Mouse (Mus musculus) A20 (cell line): ENCODE data around the gene Hist1h4j.

Source experiments
- DNase-seq: peaks from one replicate; pipeline ENCODE4 v3.0.0-alpha.2; 2011; ENCODE audit warnings: low read depth, low spot score

The Hist1h4j gene

DNA sequence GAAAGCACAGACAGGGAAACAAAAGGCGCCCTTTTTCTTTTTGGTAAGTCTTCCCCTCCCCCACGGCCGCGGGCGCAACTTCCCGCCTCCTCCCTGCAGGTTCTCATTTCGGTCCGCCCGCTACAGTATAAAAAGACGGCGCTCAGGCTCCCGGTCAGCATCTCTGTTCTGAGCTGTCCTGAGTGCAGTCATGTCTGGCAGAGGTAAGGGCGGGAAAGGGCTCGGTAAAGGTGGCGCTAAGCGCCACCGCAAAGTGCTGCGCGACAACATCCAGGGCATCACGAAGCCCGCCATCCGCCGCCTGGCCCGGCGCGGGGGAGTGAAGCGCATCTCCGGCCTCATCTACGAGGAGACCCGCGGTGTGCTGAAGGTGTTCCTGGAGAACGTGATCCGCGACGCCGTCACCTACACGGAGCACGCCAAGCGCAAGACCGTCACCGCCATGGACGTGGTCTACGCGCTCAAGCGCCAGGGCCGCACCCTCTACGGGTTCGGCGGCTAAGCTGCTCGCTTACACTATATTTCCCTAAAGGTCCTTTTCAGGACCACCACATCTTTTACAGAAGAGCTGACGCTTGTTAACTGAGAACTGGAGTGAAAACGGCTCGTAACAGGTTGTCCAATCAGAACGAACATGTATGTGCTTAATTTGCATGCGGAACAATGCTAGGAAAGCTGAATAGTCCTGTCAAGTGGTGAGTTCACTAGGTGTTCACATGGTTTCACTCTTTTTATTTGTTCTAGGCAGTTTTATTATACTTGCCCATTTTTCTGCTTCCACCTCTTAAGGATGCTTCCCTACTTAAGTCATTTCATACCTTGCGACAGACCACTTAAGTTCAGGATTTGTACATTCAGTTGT lies at the start of gene Hist1h4j:
Hist1h4j (plus strand) TSS at position 159 of the 862 bp plus-strand sequence.
- DNase-seq = peak; percentile 94

DNA sequence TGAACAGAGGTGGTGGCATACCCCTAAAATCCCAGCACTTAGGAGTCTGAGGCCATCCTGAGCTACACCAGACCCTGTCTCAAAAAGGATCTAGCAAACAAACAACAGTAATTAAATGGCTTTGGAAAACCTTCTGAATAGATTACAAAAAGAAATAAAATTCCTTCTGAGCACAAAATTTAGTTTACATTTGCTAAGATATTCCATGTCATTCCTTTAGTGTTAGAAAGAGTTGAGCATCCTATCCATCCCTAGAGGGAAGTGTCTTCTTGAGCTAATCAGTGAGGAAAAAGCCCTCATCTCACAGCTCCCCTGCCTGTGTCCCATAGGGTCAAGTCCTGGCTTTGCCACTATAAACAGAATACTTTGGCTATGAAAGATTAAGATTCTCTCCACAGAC lies 37.1 kb upstream of the Hist1h4j start, which contains the start of gene Olfr1359:
Olfr1359 (plus strand) TSS at position 301 of the 400 bp plus-strand sequence.
- DNase-seq = no peak

DNA sequence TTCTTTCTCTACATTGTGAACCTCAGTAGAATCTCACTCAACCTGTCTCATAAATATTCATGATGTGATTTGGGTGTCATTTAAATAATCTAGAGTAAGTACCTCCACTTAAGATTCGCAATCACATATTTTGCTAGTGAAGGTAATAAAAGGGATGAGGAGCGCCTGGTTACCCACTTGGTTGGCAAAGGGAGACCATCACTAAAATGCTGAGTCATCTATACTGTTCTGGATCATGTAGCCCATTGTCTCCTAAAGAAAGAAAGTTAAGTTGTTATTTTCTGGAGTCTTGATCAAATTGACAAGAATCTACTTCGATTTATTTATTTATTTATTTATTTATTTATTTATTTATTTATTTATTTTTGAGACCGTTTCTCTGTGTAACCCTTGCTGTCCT lies 28.2 kb upstream of the Hist1h4j start:
- DNase-seq = no peak

DNA sequence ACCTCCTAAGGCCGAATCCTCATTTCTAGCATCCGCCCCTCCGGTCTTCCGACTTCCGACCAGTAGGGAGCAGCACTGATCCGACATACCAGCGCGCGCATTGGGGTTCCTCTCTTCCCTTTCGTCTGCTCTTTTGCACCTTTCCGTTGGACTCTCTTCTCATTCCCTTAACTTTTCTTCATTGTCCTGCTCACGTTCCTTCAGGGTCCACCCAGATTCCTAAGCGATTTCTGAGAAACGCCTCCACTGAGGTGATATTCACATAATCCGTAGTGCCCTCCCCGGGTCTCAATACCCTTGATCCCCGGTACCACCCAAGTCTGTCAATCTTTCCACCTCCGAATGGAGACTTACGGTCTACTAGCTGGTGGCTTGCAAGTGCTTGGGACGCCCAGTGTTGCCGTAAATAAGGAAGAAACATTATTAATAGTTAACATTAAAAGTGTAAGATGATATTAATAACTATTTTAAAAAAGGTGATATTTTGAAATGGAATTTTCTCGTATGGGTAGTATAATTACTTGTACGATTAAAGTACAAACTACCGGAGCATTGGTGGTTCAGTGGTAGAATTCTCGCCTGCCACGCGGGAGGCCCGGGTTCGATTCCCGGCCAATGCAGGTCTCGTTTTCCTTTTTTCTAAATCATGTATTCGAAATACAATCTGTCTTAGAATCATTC lies 24.7 kb upstream of the Hist1h4j start:
- DNase-seq = peak; percentile 92

DNA sequence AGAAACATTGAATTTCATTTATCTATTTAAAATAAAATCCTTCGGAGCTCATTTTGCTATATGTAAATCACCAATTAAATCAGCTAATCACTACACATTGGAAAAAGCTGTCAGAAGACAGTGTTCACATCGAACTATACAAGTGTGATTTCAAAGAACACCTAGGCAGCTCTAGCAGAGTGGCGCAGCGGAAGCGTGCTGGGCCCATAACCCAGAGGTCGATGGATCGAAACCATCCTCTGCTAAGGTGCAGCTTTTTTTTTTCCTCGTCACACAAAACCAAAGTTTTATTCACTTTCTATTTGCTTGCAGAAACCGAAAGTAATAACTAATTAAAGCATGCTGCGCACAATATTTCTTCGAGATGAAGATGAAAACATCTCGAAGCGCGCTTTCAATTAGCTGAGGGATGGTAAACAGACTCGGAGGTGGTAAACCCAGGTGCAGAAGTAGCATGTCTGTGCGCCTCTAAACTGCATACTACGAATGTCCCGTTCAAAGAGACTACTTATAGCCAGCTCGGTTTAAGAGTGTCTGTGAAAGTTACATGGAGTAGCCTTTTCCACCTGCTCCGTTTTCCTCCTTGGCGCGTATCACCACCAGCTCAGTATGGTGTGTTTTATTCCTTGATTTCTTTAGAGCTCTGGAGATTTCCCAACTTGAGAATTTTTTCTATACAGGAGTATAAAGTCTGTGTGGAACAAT lies 23.9 kb upstream of the Hist1h4j start:
- DNase-seq = peak; percentile 89

DNA sequence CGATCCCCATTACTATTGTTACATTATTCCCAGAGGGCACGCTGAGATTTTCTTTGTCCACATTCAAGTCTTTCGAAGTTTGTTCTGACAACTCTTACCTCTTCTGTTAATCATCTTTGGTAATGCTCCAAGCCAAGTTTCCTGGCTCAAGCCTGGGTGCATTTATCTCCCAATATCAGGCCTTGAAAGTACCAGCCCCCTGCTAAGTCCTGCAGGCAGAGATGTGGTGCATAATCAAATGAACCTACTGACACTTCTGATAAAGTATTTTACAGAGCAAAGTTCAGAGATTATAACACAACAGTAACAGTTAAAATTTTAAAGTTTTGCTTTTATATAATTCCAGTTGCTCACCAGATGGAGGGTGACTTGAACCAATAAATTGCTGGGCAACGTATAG lies 23.2 kb upstream of the Hist1h4j start:
- no peak for DNase-seq

GRCm38 (mm10) chr13:21714725-21715124 lies 20.1 kb upstream of the Hist1h4j start:
- peak; percentile 85 for DNase-seq

DNA sequence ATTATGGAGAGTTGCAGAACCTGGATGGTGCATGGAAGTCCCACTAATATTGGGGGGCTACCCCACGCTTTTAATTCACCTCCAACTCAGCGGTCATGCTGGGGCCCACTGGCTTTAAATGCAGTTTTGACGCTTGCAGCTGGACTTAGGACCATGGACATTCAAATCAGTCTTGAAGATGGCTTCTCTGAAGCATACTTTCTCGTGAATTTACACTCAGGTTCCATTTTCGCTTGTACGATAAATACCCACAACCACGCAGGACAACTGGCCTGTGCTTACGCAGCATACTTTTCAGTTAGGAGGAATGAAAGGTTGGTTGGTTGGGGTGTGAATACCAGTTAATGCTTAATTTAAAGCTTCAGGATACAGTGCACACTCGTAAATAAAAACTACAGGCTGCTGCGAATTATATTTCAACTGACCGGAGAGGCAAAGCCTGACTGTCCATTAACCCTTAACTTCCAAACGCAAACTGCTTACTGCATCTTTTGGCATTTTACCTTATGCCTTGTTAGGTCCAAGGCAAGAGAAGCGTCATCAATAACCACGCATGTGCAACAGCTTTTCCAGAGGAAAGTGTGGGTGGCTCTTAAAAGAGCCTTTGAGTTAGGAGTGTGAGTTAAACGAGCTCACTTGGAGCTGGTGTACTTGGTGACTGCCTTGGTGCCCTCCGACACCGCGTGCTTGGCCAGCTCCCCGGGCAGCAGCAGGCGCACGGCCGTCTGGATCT lies 19.6 kb upstream of the Hist1h4j start:
- peak; percentile 75 for DNase-seq

DNA sequence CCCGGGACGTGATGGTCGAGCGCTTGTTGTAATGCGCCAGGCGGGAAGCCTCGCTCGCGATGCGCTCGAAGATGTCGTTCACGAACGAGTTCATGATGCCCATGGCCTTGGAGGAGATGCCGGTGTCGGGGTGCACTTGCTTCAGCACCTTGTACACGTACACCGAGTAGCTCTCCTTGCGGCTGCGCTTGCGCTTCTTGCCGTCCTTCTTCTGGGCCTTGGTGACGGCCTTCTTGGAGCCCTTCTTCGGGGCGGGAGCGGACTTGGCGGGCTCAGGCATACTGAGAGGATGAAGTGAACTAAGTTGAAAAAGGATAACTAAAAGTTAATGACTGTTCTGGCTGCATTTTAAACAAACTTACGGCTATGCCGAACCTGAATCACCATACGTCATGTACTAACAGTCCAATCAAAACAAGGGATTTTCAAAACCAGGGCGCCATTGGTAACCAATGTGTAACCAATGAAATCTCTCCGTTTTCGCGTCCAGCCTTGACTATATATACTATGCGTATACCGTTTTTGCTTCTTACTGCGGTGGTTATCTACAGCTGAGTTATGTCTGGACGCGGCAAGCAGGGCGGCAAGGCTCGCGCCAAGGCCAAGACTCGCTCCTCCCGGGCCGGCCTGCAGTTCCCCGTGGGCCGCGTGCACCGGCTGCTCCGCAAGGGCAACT lies 18.9 kb upstream of the Hist1h4j start, which contains the start of the genes Hist1h2bl and Hist1h2ai:
Hist1h2bl (minus strand) TSS at position 280 of the 676 bp plus-strand sequence.
Hist1h2ai (plus strand) TSS at position 559 of the 676 bp plus-strand sequence.
- peak; percentile 96 for DNase-seq

GRCm38 (mm10) chr13:21716540-21717391 lies 18.1 kb upstream of the Hist1h4j start:
- DNase-seq = peak; percentile 81

GRCm38 (mm10) chr13:21717397-21718357 lies 17.2 kb upstream of the Hist1h4j start, which contains the start of gene Hist1h3h:
TSS of gene Hist1h3h (plus strand) at chr13:21717659.
- DNase-seq = peak; percentile 96

DNA sequence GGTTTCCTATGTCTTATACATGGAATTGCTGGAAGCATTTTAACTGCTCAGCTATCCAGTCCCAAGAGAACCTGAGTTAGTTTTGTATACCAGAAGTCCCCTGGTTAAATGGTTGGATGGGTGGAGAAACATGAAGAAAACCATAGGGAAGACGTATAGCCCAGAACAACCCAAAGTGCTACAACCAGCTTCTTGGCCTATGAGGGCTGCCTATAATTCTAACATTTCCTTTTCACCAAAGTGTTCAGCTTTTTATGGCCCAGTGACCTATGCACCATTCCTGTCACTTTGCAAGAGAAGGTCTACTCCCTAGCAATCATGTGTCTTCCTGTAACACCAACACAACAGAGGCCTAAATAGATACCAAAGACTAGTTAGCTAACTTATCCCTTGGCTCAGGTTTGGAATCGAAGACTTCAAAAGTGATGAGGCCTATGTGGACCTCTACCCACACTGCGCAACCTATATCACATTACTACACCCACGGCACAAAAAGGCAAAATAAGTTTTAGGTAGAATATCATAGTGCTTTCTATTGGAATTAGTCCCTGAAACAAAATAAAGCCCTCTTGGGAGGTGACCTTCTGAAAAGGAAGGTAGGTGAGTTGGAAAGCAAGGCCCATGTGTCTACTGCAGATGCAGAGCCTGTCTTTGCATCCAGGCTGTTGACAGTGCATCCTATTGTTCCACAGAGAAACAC lies 16.3 kb upstream of the Hist1h4j start:
- DNase-seq = peak; percentile 59

DNA sequence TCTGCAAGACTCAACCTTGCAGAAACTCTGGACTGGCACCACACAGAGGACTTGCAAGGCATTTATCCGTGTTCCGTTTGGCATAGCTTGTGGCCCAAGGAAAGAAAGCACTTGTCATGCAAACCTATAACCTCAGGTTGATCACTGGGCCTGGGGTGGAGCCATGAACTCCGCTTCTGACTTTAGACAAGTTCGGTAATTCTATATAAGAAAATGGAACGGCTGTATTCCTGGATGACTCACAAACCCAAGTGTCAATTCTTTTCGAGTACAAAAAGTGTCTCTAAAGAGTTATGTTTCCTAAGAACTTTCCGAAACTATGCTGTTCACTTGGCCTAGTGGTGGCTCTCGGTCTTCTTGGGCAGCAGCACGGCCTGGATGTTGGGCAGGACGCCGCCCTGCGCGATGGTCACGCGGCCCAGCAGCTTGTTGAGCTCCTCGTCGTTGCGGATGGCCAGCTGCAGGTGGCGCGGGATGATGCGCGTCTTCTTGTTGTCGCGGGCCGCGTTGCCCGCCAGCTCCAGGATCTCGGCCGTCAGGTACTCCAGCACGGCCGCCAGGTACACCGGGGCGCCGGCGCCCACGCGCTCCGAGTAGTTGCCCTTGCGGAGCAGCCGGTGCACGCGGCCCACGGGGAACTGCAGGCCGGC lies 13.6 kb upstream of the Hist1h4j start:
- DNase-seq = peak; percentile 77

GRCm38 (mm10) chr13:21721757-21722372 lies 13.0 kb upstream of the Hist1h4j start, which contains the start of gene Hist1h2bm:
TSS of gene Hist1h2bm (plus strand) at chr13:21722044.
- DNase-seq = peak; percentile 94

GRCm38 (mm10) chr13:21722373-21722925 lies 12.4 kb upstream of the Hist1h4j start:
- DNase-seq = no peak
